ENCODE assay signal across 9 mouse cellular contexts in genomic region chr16:63864463-63864976, GRCm38 (mm10). TPM values are rescaled to one million over a fixed set of nuclear protein-coding genes. Genes with fewer than 3 reads are reported as not detected.
DNase-seq lines count a peak whose midpoint lies in the region; ATAC-seq lines count a peak whose summit lies in the region.
"Had no signal": no experiment of that assay in that cellular context is flagged by ENCODE, and none has a peak within 500 bp of the region (broad histone marks: within the 10 kb centered on the region; RNA-seq: fewer than 3 reads in every experiment).

No protein-coding gene starts in this region.

- no peaks in the 10 kb centered on the region for H3K36me3 ChIP-seq in kidney, embryonic 14.5 days (ENCODE audit: control insufficient read depth, insufficient read depth, low read length)
- H3K36me3 ChIP-seq in embryonic facial prominence, embryonic 13.5 days, result no peaks in the 10 kb centered on the region
- H3K36me3 ChIP-seq in hindbrain, embryonic 15.5 days, result no peaks in the 10 kb centered on the region
- no peaks in the 10 kb centered on the region for H3K36me3 ChIP-seq in midbrain, embryonic 15.5 days (replicated peaks)

- H3K4me2 ChIP-seq in kidney, embryonic 14.5 days (replicated peaks; ENCODE audit: low read depth, low read length), result peak overlapping the region; percentile 89
- peak overlapping the region; percentile 87 for H3K4me2 ChIP-seq in embryonic facial prominence, embryonic 13.5 days
- H3K4me2 ChIP-seq in hindbrain, embryonic 15.5 days, result peak overlapping the region; percentile 70
- peak overlapping the region; percentile 63 for H3K4me2 ChIP-seq in midbrain, embryonic 15.5 days

- H3K9ac ChIP-seq in kidney, embryonic 14.5 days (ENCODE audit: low read depth, low read length), result 0 out of 2 replicates have a peak overlapping the region, but pooled peaks have one; percentile 44
- peak overlapping the region; percentile 81 for H3K9ac ChIP-seq in embryonic facial prominence, embryonic 13.5 days
- H3K9ac ChIP-seq in hindbrain, embryonic 15.5 days, result peak overlapping the region; percentile 58
- no peak overlapping the region for H3K9ac ChIP-seq in midbrain, embryonic 15.5 days

- DNase-seq in kidney, postnatal 14 days, result no peak
- no peak for DNase-seq in retina, embryonic 14.5 days (ENCODE audit: low spot score)
- DNase-seq in frontal cortex, postnatal 14 days (ENCODE audit: low spot score in 2 of 2), result no peak
- DNase-seq in left cerebral cortex, postnatal 14 days (ENCODE audit: low spot score in 2 of 2), result no peak

- H3K27me3 ChIP-seq in kidney, embryonic 14.5 days (ENCODE audit: control insufficient read depth, insufficient read depth, low read length), result peaks cover 15% of the 10 kb centered on the region; the same call in 1 of the 2 replicates
- peaks cover 20% of the 10 kb centered on the region for H3K27me3 ChIP-seq in embryonic facial prominence, embryonic 13.5 days
- no peaks in the 10 kb centered on the region; the same call in 1 of the 2 replicates for H3K27me3 ChIP-seq in hindbrain, embryonic 15.5 days
- peaks cover 23% of the 10 kb centered on the region for H3K27me3 ChIP-seq in midbrain, embryonic 15.5 days (replicated peaks)

- no peak for ATAC-seq in kidney, embryonic 14.5 days (ENCODE audit: low FRiP score, low TSS enrichment)
- no peak for ATAC-seq in embryonic facial prominence, embryonic 13.5 days (ENCODE audit: insufficient number of reproducible peaks, insufficient read depth, low FRiP score, low TSS enrichment, low read depth)
- peak; percentile 13; the same call in 1 of the 2 replicates for ATAC-seq in hindbrain, embryonic 15.5 days (ENCODE audit: low FRiP score, low read depth)
- peak; percentile 52 for ATAC-seq in midbrain, embryonic 15.5 days (replicated peaks)

- H3K27ac ChIP-seq in kidney, embryonic 14.5 days (ENCODE audit: low read depth, low read length), result no peak overlapping the region
- H3K27ac ChIP-seq in embryonic facial prominence, embryonic 13.5 days, result 0 out of 2 replicates have a peak overlapping the region, but pooled peaks have one; percentile 71
- H3K27ac ChIP-seq in hindbrain, embryonic 15.5 days (replicated peaks), result 0 out of 2 replicates have a peak overlapping the region, but pooled peaks have one; percentile 77
- H3K27ac ChIP-seq in midbrain, embryonic 15.5 days, result no peak overlapping the region

- no peaks in the 10 kb centered on the region for H3K4me1 ChIP-seq in kidney, embryonic 14.5 days (ENCODE audit: control insufficient read depth, insufficient read depth, low read length)
- H3K4me1 ChIP-seq in embryonic facial prominence, embryonic 13.5 days, result 0 out of 2 replicates have a peak, but pooled peaks cover 4% of the 10 kb centered on the region
- H3K4me1 ChIP-seq in hindbrain, embryonic 15.5 days (replicated peaks), result no peaks in the 10 kb centered on the region
- no peaks in the 10 kb centered on the region for H3K4me1 ChIP-seq in midbrain, embryonic 15.5 days

- WGBS in kidney, embryonic 14.5 days, result 32% methylated on average over 7 of the region's 7 CpGs
- 24% methylated on average over 7 of the region's 7 CpGs for WGBS in embryonic facial prominence, embryonic 13.5 days
- 31% methylated on average over 7 of the region's 7 CpGs for WGBS in hindbrain, embryonic 15.5 days
- WGBS in midbrain, embryonic 15.5 days, result 27% methylated on average over 7 of the region's 7 CpGs

- H3K4me3 ChIP-seq in kidney, embryonic 14.5 days (ENCODE audit: low read length), result peak overlapping the region; percentile 60
- H3K4me3 ChIP-seq in embryonic facial prominence, embryonic 13.5 days, result peak overlapping the region; percentile 68
- H3K4me3 ChIP-seq in hindbrain, embryonic 15.5 days, result peak overlapping the region; percentile 68
- H3K4me3 ChIP-seq in midbrain, embryonic 15.5 days, result peak overlapping the region; percentile 50

- no peaks in the 10 kb centered on the region for H3K9me3 ChIP-seq in kidney, embryonic 14.5 days (ENCODE audit: control insufficient read depth, low read length)
- no peaks in the 10 kb centered on the region for H3K9me3 ChIP-seq in embryonic facial prominence, embryonic 13.5 days
- no peaks in the 10 kb centered on the region for H3K9me3 ChIP-seq in hindbrain, embryonic 15.5 days
- H3K9me3 ChIP-seq in midbrain, embryonic 15.5 days, result no peaks in the 10 kb centered on the region

- intact Hi-C loops in left cerebral cortex, postnatal 14 days (cut with DNase I), result loop anchor here (5.0 kb wide), 1 partner anchor 858 kb away; no protein-coding TSS in a partner anchor

RNA-seq across cellular contexts. Expression of gene Epha3, which starts 0.5 kb away (rescaled TPM):
- polyA plus RNA-seq in kidney, embryonic 14.5 days (2014; fragmentation: Nextera tagmentation; extraction: Ambion mirVana), result 7.2 and 11.7 TPM in 2 replicates
- 72.2 and 74.9 TPM in 2 replicates for polyA plus RNA-seq in embryonic facial prominence, embryonic 13.5 days (2015; fragmentation: Nextera tagmentation; extraction: Ambion mirVana)
- polyA plus RNA-seq in hindbrain, embryonic 15.5 days (2015; fragmentation: Nextera tagmentation; extraction: Ambion mirVana), result 19.7 and 26.0 TPM in 2 replicates
- 16.5 and 22.3 TPM in 2 replicates for polyA plus RNA-seq in midbrain, embryonic 15.5 days (2015; fragmentation: Nextera tagmentation; extraction: Ambion mirVana)
- 10 to 100 TPM; 15.9 to 17.9 TPM for total RNA-seq in left cerebral cortex, postnatal 14 days (2021)
- total RNA-seq: MEL had no signal

Comparison
In these comparisons a context has a peak if more than half of its experiments do, and no peak if none do; other contexts are left out.
1. ATAC-seq: peak in hindbrain, embryonic 15.5 days (single experiment) and midbrain, embryonic 15.5 days (single experiment); none in kidney, embryonic 14.5 days (single experiment) and embryonic facial prominence, embryonic 13.5 days (single experiment).
2. H3K27ac ChIP-seq: peak in embryonic facial prominence, embryonic 13.5 days (single experiment) and hindbrain, embryonic 15.5 days (single experiment); none in kidney, embryonic 14.5 days (single experiment) and midbrain, embryonic 15.5 days (single experiment).
3. Peak in every context shown above with its lines, with median percentiles within 50 percentile points of each other: H3K4me2 ChIP-seq and H3K4me3 ChIP-seq.